Mouse (Mus musculus) liver, postnatal 0 days (tissue): Measurements from ENCODE around the gene Etv1.

Source experiments
- CTCF ChIP-seq: sonication (generic); IDR thresholded peaks from 2 replicates; pipeline ENCODE4 v1.5.1; 2016; ENCODE audit warnings: antibody characterized with exemption, low read depth
- EP300 ChIP-seq: IDR thresholded peaks from 2 replicates; pipeline ENCODE4 v1.6.1; 2016; ENCODE audit warnings: antibody characterized with exemption, low read depth, mild to moderate bottlenecking

GRCm38 (mm10) chr12:38843801-38844295 lies 64.7 kb downstream of the Etv1 start:
- TF ChIP-seq EP300 (no peak), CTCF (no peak)
